Mouse (Mus musculus): ENCODE measurements at regions not wholly inside any gene's neighbourhood (a gene's known extent, or its start where the extent isn't known, plus 50 kb on each side); places are given as distances from the start of the nearest gene placed in this dataset.
"Not testable (repeated sequence)": the region's sequence is repeated elsewhere in the genome, so short reads cannot be mapped to it uniquely, and the experiment has no call there.

DNA sequence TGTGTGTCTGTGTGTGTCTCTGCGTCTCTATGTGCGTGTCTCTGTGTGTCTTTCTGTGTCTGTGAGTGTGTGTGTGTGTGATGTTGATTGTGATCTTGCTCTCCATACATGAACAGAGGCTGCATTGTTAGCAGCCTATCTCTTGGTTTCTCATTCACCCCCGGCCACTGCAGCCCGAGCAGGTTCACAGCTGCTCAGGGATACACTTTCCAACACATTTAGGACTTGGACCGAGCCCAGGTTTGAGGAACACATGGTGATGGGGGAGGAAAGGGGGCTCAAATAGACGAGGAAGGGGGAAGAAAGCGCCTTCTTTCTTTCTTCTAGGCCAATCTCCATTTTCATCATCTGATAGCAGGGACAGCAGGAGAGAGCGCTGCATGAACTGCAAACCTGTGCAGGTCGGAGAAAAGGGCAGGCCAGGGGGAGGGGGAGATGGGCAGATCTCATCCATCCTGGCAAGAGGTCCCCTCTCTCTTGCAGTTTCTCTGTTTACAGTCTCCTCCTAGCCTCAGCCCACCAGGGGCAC lies 123.2 kb downstream of the Zfp36l1 start:
- DNase-seq = no peak

DNA sequence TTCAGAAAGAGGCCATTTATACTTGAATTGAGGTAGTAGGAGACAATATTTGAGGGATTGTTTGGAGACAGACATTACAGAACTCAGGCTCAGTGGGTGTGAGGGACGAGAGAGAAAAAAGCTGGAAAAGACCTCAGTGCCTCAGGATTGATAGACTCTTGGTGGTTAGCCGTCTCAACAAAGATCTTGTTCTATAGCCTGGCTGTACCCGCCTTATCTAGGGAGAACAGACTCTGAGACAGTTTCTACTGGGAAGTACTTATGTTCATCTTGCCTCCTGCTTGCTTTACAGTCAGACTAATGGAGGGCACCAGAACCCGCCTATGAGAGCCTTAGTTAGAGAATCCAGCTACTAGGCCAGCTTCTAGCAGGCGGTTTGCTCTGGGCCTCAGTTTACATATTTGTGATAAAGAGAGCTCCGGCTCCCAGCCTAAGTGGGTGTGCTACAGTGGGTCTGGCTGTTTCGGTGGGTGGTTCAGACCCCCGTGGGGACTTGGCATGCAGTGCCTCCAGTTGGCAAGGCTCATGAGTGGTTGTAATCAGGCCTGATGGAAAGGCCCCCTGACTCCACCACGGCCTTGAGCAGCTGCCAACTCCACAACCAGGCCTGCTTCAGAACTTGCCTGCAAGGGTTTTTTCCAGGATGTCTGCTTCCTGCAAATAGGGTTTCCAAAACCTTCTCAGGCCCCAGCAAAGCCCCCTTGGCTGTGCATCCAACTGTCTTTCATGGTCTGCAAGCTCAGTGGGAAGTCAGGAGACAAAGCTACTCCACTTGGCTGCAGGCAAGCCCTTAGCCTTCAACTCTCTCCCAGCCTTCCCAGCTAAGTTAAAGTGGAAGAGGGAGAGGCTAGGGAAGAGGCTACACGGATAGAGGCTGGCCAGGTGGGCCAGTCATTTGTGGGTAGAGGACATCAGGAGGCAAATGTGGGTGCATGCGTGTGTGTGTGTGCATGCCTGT lies 124.1 kb downstream of the Zfp36l1 start:
- DNase-seq = peak; percentile 78

DNA sequence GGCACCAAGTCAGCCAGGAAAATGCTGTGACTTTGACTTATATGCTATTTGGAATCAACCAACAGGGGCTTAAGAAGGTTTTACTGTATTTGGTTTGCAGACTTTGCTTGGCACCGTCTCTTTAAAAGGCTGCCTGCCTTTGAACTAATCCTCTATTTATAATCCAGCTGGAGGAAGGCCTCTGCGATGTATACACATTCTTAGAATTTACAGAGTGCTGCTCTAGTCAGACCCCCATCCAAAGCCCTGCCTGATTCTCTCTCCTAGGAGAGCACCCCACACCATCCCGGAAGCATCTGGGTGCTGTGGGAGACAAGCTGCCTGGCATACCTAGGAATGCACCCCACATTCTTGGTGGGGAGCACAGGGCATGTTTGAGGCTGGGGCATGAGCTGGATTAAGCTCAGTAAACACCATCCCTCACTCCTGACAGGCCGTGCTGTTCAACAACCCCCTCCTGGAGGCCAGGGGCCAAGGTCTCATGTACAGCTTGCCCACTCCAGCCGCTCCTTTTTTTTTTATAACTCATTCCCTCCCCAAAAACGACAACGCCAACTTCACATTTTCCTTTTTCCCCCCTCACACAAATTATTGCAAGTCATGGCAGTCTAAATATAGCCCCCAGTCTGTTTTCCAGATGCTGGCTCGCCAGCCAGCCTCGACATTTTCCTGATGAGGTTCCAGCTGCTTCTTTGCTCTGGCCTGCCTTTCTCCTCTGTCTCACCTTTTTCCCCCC lies 126.4 kb downstream of the Zfp36l1 start:
- DNase-seq = peak; percentile 17

- no peak for DNase-seq
These were observed 127.6 kb downstream of the Zfp36l1 start for GRCm38 (mm10) chr12:79984985-79985747.

GRCm38 (mm10) chr12:79984025-79984790 lies 128.6 kb downstream of the Zfp36l1 start:
- DNase-seq = no peak

DNA sequence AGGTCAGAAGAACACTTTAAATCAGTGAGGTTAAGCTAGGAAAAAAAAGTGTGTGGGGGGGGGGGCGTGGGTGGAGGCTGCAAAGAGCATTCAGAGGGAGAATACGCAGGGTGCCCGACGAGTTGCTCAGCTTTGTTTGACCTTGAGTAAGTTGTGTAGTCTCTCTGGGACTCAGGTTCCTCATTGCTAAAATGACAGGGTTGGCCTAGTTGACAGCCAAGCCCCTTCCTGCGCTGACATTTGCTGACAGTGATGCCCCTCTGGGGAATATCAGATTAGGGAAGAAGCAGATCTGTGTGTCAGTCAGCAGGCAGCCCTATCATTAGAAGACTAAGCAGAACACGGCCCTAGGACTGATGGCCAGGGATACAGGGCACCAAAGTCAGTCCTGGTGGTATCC lies 129.6 kb downstream of the Zfp36l1 start:
- no peak for DNase-seq

DNA sequence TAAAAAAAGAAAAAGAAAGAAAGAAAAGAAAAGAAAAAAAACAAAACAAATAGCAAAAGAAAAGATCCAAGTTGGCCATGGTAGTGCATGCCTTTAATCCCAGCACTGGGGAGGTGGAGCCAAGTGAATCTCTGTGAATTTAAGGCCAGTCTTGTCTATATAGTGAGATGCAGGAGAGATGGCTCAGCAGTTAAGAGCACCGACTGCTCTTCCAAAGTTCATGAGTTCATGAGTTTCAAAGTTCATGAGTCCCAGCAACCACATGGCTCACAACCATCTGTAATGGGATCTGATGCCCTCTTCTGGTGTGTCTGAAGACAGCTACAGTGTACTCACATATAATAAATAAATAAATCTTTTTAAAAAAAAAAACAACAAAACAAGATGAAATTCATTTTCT lies 130.3 kb downstream of the Zfp36l1 start:
- not testable (repeated sequence) for DNase-seq

GRCm38 (mm10) chr12:79980711-79981110 lies 132.1 kb downstream of the Zfp36l1 start:
- no peak for DNase-seq

- DNase-seq = no peak
These were observed 135.7 kb downstream of the Zfp36l1 start for GRCm38 (mm10) chr12:79977136-79977535.

DNA sequence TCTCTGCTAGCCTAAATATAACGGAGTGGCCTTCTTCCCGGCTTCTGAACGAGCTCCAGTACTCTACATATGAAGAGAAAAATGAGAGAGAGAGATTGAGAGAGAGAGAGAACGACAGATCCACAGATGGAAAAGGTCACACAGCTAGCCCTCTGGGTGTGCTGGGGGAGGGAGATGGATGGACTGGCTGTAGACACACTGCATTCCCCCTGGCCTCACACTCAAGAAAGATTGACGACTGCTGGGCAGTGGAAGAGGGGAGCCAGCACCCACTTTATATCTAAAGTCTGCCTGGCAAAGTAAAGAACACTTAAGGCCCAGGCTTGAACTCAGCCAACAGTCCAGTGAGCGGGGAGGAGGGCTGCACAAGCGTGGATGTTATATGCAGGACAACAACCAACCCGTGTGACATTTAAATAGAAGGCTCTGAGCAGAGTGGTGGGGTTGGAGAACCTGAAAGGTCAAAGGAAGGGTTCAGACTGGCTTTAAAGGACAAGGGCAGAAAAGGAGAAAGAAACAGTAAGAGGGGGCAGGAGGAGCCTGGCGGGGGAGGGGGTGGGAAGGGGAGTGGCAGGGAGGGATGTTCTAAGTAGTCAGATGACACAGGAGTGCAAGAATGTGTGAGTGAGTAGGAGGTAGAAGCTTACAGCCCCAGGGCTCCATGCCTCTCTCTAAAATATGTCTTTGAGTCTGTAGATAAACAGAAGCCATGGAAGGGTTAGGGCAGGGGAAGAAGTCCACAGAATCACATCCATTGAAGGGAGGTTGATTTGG lies 137.2 kb downstream of the Zfp36l1 start:
- DNase-seq = no peak

GRCm38 (mm10) chr12:79975050-79975449 lies 137.8 kb downstream of the Zfp36l1 start:
- DNase-seq = no peak

- DNase-seq = no peak
These were observed 138.3 kb downstream of the Zfp36l1 start for GRCm38 (mm10) chr12:79974530-79974929.

DNA sequence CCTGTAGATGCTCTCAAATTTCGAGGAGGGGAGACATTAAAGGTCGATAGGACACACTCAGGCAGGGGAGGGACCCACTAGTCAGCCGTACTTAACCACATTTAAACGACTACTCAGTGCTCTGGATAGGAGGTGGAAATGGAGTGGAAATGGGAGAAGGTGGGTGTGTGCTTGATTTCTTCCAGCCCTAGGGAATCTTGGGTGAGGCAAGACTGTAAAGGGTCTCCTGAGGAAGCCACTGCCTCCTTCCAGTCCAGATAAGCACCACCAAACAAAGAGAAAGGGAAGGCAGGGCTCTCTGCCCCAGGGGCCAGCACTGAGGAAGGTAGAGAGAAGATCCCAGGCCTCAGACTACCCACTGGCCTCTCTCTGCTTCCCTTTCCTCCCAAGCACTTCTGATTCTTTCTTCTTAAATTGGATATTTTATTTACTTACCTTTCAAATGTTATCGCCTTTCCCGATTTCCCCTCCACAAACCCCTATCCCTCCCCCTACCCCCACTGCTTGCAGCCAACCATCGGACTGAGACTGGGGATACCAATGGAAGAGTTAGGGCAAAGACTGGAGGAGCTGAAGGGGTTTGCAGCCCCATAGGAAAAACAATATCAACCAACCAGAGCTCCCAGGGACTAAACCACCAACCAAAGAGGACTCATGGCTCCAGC lies 139.1 kb downstream of the Zfp36l1 start:
- DNase-seq = no peak

- peak; percentile 69 for DNase-seq
These were observed 141.8 kb downstream of the Zfp36l1 start for GRCm38 (mm10) chr12:79970981-79971390.

GRCm38 (mm10) chr12:79970227-79970901 lies 142.4 kb downstream of the Zfp36l1 start:
- DNase-seq = peak; percentile 42

- DNase-seq = peak; percentile 60
These were observed 143.2 kb downstream of the Zfp36l1 start for GRCm38 (mm10) chr12:79969346-79970226.

DNA sequence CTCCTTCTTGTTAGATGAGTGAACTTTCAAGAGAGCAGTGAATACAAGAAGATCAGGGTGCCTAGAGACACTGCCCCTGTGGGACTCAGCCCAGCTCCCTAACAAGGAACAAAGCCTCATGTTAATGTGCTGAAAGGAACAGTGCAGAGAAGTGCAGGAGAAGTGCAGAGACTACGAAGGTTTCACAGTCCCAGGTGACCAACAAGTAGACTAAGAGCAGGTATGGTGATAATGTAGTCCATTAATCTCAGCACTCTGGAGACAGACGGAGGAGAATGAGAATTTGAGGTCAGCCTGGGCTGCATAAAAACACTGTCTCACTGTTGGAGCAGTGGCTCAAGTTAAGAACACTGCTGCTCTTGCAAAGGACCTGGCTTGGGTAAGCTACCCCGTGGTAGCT lies 144.1 kb downstream of the Zfp36l1 start:
- no peak for DNase-seq

GRCm38 (mm10) chr12:79967491-79968255 lies 145.1 kb downstream of the Zfp36l1 start:
- no peak for DNase-seq
